Mouse (Mus musculus) fibroblast of lung, adult 2 months (primary cell): ENCODE measurements around the gene Npl.
"Not testable (repeated sequence)": the region's sequence is repeated elsewhere in the genome, so short reads cannot be mapped to it uniquely, and the experiment has no call there.

ENCODE experiments used
- DNase-seq: peaks from one replicate; pipeline ENCODE4 v3.0.0-alpha.2; 2011; ENCODE audit warnings: low read depth

Npl gene

DNA sequence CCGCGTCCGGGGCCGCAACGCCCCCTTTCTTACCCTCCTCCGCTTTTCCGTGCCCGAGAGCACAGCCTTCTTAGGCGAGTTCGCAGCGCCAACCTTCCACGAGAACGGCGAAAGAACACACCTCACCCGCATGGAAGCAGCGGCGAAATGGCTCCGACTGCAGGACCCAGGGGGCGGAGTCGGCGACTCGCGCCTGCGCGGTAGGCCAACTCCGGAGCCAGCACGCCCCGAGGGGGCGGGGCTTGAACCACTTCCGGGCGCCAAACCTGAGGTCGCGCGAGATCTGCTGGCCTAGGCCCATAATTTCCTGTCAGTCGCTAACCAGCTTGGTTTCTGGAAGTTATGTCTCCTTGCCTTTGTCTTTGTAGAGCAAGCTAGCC is 62.4 kb downstream of the Npl start, which contains the start of gene Dhx9:
Gene Dhx9, minus strand, starts transcription at position 161 of the 380 bp plus-strand sequence.
- DNase-seq: peak; percentile 91

DNA sequence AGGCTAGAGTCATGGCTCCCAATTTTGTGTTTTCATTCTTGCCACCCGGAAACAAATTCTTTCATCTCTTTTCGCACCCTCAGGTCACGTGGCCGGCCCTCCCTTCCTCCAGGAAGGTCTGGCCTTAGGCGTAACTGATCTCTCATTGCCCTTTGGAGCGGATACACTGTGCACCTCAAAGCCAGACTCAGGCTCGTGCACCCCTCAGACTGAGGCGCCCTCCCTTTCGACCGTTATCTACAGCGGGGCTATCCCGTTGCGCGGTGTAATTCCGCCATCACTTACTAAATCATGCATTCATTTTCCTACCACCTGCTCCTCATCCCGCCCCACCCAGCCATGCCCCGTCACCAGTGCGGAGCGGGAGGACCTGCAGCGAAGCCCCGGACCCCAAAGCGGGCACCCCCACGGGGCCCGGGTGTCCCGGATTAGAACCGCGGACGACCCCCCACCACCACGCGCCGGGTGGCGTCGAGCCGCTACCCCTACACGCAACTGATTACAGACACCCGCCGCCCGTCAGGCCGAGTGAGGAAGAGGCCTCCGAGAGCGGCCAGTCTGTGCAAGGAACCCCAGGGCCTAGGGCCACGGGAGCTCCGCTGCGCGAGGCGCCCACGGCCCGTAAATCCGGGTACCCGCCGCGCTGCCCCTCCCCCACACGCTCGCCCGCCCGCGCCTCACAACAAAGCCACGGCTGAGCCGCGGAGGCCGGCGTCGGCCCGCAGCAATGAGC is 62.9 kb downstream of the Npl start:
- DNase-seq: no peak

DNA sequence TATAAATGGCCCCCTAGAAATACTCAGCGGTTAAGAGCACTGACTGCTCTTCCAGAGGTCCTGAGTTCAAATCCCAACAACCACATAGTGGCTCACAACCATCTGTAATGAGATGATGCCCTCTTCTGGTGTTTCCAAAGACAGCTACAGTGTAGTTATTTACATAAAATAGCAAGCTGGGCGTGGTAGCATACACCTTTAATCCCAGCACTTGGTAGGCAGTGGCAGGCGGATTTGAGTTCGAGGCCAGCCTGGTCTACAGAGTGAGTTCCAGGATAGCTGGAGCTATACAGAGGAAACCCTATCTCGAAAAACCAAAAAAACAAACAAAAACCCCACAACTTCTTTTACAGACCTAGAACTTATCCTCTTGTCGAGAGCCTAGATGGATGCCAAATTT is 63.7 kb downstream of the Npl start:
- DNase-seq: not testable (repeated sequence)

DNA sequence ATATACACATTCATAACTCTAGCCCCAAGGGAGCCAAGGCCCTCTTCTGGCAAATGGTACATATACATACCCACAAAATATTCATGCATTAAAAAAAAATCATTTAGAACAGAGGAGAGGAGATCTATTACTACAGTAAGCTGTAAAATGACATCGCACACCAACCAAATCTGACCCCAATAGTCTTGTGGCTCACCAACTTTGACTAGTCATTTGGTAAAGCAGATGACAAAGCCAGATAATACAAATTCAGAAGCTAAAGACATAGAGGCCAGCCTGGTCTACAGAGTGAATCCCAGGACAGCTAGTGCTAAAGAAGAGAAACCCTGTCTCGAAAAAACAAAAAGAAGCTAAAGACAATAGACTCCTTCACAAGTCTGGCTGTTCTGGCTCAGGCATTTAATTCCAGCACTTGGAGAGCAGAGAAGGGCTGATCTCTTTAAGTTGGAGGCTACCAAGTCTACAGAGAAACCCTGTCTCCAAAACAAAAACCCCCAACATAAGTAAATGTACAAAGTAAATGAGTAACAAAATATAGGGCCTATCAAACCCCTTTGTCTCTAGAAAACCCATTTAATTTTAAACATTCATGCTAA is 64.5 kb downstream of the Npl start:
- no peak for DNase-seq

DNA sequence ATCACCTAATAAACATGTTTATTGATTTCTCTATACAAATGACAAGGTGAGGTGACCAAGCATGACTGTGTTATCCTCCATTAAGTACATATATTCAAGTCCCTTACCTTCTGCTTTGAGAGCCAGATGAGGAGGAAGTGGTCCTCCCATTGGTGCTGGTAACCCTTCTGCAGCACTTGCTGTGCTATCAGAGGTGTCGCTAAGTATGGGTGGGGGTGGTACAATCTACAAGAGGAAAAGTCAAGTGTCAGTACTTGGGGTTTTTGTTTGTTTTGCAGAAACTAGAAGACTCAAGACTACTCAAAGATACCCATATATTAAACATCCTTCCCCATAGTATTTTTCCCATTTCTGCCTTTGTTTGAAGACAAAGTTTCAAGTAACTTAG is 68.8 kb downstream of the Npl start:
- no peak for DNase-seq

DNA sequence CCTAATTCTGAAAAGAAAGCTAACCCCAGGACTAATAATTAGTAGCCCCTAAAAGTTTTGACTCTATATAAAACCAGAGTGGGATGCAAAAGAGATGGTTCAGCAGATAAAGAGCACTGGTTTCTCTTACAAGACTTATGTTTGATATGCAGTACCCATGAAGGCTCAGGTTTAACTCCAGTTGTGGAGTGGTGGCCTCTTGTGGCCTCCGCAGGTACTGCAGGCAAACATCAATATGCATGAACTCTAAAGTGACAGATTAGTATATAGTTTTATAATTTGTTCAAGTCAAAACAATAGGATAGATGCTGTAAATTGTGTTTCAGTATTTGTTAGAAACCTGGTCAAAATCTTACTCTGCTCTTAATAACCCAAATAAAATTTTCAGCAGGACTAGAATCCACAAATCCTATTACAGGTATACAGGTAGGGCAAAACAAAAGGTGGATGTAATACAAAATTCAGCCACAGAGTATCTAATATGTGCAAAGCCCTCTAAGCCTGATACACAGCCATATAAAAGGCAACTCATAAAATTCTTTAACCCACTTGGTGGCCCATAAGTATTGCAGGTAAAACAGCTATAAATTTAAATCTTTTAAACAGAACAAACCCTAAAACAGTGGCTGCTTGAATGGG is 69.3 kb downstream of the Npl start:
- DNase-seq: peak; percentile 40

DNA sequence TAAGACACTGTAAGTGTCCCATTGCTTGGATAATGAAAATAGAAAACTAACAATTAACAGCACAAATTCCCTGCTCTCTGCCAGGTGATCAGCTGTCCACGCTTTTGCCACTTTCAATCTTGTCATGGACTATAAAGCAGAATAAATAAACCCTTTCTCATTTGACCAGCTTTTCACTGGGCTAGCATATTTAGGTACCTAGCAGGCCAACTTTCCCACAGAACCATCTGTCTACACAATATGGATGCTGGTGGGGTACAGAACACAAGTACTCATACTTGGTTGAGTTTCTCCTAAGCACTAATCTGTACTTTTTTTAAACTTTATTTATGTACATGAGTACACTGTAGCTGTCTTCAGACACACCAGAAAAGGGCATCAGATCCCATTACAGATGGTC is 70.5 kb downstream of the Npl start:
- DNase-seq: no peak

DNA sequence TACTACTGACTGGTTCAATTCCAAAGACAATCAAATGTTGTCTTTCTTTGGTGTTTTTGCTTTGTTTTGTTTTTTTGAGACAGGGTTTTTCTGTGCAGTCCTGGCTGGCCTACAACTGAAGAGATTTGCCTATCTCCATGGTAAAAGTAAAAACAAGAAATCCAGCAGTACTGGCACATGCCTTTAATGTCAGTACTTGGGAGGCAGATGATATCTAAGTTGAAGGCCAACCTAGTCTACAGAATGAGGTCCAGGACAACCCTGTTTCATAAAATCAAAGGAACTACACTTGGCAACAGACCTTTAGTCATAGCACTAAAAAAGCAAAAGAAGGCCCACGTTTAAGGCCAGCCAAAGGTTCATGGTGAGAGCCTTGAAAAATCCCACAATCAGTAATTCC is 88.0 kb downstream of the Npl start:
- DNase-seq: no peak

DNA sequence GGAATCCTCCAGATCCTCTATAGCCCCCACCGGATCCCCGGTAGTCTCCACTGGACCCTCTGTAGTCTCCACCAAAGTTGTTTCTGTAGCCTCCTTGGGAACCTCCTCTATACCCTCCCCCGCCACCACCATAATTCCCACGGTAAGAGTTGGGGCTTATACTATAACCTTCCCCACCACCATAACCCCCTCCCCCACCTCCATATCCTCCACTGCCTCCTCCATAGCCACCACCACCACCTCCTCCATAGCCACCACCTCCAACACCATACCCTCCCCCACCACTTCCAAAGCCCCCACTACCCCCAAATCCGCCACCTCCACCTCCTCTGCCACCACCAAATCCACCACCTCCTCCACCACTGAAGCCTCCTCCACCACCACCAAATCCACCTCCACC is 93.7 kb downstream of the Npl start:
- DNase-seq: no peak

DNA sequence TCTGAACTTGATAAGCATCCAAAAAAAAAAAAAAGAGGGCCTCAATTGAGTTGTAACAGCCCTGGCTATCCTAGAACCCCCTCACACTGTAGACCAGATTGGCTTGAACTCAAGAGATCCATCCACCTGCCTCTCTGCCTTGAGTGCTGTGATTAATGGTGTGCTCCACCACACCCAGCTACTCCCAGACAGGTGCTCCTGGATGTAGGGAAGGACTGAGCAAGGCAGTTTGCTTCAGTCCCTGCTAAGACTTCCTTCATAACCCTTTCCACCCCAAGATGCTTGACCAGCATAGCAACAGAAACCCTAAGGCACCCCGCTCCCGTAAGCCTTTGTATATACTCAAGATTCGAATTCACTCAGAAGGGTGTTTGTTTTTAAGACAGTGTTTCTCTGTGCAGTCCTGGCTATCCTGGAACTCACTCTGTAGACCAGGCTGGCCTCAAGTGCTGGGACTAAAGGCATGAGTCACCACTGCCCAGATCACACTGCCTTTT is 96.7 kb downstream of the Npl start:
- DNase-seq: no peak
